Mouse (Mus musculus) heart, embryonic 15.5 days (tissue): ENCODE results near the gene Ppfia4. TPM values are rescaled to one million over a fixed set of nuclear protein-coding genes. Genes with fewer than 3 reads are reported as not detected.
A peak's percentile ranks its signal among the peaks of the same experiment; 100 is the strongest.

Experiments used
- ATAC-seq: fragments of 200-750 bp; cut with Nextera tagmentation; replicated peaks from 2 replicates; pipeline ENCODE4 v1.8.0; 2017; ENCODE audit warnings: low read depth, moderate TSS enrichment; ENCODE audit not compliant: insufficient number of reproducible peaks, insufficient read depth, low FRiP score
- H3K27ac ChIP-seq: fragments of 300-500 bp; sonication (generic); 2 replicates; pipeline ENCODE4 v1.5.1; 2015; ENCODE audit warnings: mild to moderate bottlenecking, inconsistent platforms
- H3K27me3 ChIP-seq: fragments of 300-500 bp; sonication (generic); 2 replicates; pipeline ENCODE4 v1.6.1; 2015; ENCODE audit warnings: inconsistent platforms
- H3K36me3 ChIP-seq: fragments of 300-500 bp; sonication (generic); 2 replicates; pipeline ENCODE4 v1.6.1; 2015; ENCODE audit warnings: mild to moderate bottlenecking, inconsistent platforms
- H3K4me1 ChIP-seq: fragments of 300-500 bp; sonication (generic); replicated peaks from 2 replicates; pipeline ENCODE4 v1.6.1; 2015; ENCODE audit warnings: inconsistent platforms
- H3K4me2 ChIP-seq: fragments of 300-500 bp; sonication (generic); 2 replicates; pipeline ENCODE4 v1.6.1; 2015; ENCODE audit warnings: inconsistent platforms, mild to moderate bottlenecking, moderate library complexity
- H3K4me3 ChIP-seq: fragments of 300-500 bp; sonication (generic); 2 replicates; pipeline ENCODE4 v1.5.1; 2015; ENCODE audit warnings: mild to moderate bottlenecking, inconsistent platforms
- H3K9ac ChIP-seq: fragments of 300-500 bp; sonication (generic); 2 replicates; pipeline ENCODE4 v1.6.1; 2015; ENCODE audit warnings: mild to moderate bottlenecking, inconsistent platforms
- H3K9me3 ChIP-seq: fragments of 300-500 bp; sonication (generic); replicated peaks from 2 replicates; pipeline ENCODE4 v1.6.1; 2016; ENCODE audit warnings: inconsistent platforms
- WGBS: fragments of 180-500 bp; shearing (Covaris S2); methylation state at CpG from one replicate; pipeline ENCODE4 v1.1.7; 2015; ENCODE audit warnings: mixed read lengths; 5-methylcytosine and 5-hydroxymethylcytosine counted together
- polyA plus RNA-seq: library from polyadenylated mRNA; unstranded; fragments of >200 nt; fragmentation: Nextera tagmentation; extraction: Ambion mirVana; gene quantifications from 2 replicates; pipeline ENCODE4 v1.2.1, GENCODE M21; 2015

The Ppfia4 gene
- 9.7 and 10.3 TPM in 2 replicates for polyA plus RNA-seq

DNA sequence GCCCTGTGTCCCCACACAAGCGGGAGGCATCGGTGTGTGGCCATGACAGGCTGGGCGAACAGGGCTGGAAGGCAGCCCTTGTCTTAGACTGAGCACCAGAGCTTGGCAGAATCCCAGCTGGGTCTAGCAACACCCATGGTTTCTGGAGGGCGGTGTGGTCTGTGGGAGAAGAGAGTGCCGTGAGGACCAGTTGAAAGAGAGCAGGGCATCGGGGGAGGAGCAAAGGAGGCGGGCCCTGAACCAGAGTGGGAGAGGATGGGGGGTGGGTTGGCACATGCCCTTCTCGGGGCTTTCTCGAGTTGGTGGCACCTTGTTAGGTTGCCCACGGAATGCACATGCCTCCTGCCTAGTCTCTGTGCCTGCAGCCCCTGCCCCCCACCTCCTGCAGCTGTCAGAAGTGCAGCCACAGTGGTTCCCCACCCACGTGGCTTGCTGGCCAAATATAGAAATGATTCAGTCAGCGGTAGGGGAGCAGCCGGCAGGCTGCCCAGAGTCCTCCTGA is at the start of gene Ppfia4:
TSS of gene Ppfia4 (minus strand) at position 159 of the 502 bp plus-strand sequence.
- Histone ChIP-seq H3K4me3 (peak within 1 kb of the TSS; percentile 35), H3K9me3 (no peaks in the 10 kb centered on the region), H3K27ac (peak within 1 kb of the TSS; percentile 91), H3K27me3 (no peaks in the 10 kb centered on the region), H3K9ac (peak within 1 kb of the TSS; percentile 38), H3K4me1 (peaks cover 58% of the 10 kb centered on the region), H3K36me3 (no peaks in the 10 kb centered on the region), H3K4me2 (peak within 1 kb of the TSS; percentile 61)
- ATAC-seq: peak; percentile 85
- WGBS: 20% methylated on average over 13 of the region's 13 CpGs

DNA sequence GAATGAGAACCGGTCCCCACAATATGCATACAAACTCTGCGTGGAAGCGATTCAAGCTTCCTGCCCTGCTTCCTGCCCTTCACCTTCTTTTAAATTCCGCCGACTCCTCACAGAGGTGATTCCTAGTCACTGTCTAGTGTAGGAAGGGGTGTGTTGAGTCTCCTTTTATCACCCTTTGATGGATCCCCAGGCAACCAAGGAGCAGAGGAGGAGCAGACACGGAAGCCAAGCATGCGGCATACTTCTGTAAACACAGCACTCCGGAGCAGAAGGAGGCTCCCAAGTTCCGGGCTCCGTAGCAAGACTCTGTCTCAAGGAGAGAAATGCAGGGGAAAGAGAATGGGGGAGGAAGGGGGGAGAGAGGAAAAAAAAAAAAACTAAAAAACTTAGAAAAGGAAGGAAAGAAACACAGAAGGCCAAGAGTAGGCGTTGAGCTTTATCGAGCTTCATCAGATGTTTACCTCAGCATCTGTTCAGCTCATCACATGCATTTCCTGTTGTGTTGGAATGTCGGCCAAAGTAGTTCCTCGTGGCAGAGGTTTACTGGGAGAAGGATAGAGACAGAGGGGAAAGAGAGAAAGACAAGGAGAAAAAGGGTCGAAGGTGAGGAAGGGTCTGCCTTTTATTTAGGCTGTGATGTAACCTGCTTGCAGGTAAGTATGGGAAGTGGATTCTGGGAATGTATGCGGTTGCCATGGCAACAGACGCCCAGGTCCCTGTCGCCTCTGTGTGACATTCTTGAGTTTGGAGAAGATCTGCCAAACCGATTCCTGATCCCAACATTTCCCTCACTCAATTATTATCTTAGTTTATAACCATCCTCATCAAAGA is 49.3 kb upstream of the Ppfia4 start:
- H3K4me1 ChIP-seq: peaks cover 9% of the 10 kb centered on the region; the same call in 1 of the 2 replicates
- peak overlapping the region; percentile 38 for H3K4me3 ChIP-seq
- 7% methylated on average over 19 of the region's 19 CpGs for WGBS
- no peaks in the 10 kb centered on the region for H3K9me3 ChIP-seq
- peak overlapping the region; percentile 65 for H3K4me2 ChIP-seq
- H3K36me3 ChIP-seq: no peaks in the 10 kb centered on the region
- no peak for ATAC-seq
- no peaks in the 10 kb centered on the region for H3K27me3 ChIP-seq
- H3K9ac ChIP-seq: 0 out of 2 replicates have a peak overlapping the region, but pooled peaks have one; percentile 26
- no peak overlapping the region for H3K27ac ChIP-seq

DNA sequence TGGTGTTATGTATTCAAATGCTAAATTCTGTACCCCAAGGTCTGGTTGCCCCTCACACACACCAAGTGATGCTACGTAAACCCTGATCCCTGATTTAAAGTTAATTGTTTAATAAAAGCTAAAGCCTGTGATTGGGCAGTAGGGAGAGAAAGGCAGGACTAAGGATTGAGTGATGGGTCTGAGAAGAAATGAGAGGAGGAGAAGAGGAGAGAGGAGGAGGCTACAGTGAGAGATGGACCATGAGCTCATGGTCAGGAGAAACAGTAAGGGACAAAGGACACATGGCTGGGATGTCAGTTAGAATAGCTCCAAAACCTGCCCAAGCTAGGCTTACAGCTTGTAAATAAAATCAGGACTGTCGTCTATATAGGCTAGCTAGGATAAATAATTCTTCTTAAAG is 48.3 kb upstream of the Ppfia4 start:
- Histone ChIP-seq H3K27ac (no peak overlapping the region), H3K4me3 (no peak overlapping the region), H3K9ac (no peak overlapping the region), H3K4me2 (peak overlapping the region; percentile 65; the same call in 1 of the 2 replicates), H3K36me3 (no peaks in the 10 kb centered on the region), H3K9me3 (no peaks in the 10 kb centered on the region), H3K27me3 (no peaks in the 10 kb centered on the region; the same call in 1 of the 2 replicates), H3K4me1 (peaks cover 9% of the 10 kb centered on the region; the same call in 1 of the 2 replicates)
- 78% methylated on average over 2 of the region's 2 CpGs for WGBS
- no peak for ATAC-seq

DNA sequence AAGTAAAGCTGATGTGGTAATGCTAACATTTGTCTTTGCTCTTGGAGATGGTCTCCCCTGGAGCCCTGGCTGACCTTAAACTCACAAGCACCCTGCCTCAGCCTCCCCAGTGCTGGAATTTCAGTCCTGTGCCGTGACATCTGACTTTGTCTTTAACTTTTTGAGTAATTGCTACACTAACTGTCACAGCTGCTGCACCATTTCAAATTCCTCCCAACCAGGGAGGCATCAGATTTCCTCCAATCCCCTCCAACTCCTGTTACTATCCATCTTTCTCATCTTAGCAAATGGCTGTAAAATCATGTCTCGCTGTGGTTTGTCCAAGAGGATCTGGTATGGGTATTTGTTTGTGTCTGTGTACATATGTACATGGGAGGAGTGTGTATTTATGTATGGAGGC is 41.4 kb upstream of the Ppfia4 start:
- H3K27me3 ChIP-seq: no peaks in the 10 kb centered on the region; the same call in 1 of the 2 replicates
- no peaks in the 10 kb centered on the region for H3K36me3 ChIP-seq
- no peak for ATAC-seq
- no peak overlapping the region for H3K4me3 ChIP-seq
- H3K4me2 ChIP-seq: no peak overlapping the region
- 65% methylated on average over 2 of the region's 2 CpGs for WGBS
- H3K27ac ChIP-seq: no peak overlapping the region
- H3K4me1 ChIP-seq: no peaks in the 10 kb centered on the region
- no peak overlapping the region for H3K9ac ChIP-seq
- H3K9me3 ChIP-seq: no peaks in the 10 kb centered on the region

DNA sequence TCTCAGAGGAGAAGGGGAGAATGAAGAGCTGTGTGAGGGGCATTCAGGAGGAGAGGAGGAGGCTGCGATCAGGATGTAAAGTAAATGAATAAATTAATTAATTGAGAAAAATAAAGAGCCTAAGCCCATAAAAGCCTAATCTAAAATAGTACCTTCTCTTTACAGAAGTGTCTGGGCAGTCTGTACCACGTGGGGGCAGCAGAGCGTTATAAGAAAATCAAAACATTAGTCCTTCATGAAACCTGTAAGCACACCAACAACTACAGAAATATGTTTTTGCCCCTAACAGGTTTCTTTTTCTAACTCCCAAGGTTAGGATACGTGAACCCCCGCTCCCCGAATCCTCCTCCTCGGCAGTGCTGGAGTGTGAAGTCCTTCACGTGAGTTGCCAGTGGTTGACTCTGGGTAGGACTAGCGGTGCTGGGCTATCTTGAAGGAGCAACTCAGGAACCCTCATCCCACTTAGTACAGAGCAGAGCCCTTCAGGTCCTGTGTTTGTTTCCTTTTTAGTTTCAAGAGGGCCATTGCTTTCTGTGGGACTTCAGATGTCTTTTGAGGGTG is 36.1 kb upstream of the Ppfia4 start:
- no peak overlapping the region for H3K27ac ChIP-seq
- H3K4me2 ChIP-seq: no peak overlapping the region
- H3K4me1 ChIP-seq: no peaks in the 10 kb centered on the region
- WGBS: 45% methylated on average over 9 of the region's 9 CpGs
- no peaks in the 10 kb centered on the region for H3K36me3 ChIP-seq
- H3K9me3 ChIP-seq: no peaks in the 10 kb centered on the region
- ATAC-seq: no peak
- no peak overlapping the region for H3K4me3 ChIP-seq
- H3K9ac ChIP-seq: no peak overlapping the region
- peaks cover 3% of the 10 kb centered on the region; the same call in 1 of the 2 replicates for H3K27me3 ChIP-seq

DNA sequence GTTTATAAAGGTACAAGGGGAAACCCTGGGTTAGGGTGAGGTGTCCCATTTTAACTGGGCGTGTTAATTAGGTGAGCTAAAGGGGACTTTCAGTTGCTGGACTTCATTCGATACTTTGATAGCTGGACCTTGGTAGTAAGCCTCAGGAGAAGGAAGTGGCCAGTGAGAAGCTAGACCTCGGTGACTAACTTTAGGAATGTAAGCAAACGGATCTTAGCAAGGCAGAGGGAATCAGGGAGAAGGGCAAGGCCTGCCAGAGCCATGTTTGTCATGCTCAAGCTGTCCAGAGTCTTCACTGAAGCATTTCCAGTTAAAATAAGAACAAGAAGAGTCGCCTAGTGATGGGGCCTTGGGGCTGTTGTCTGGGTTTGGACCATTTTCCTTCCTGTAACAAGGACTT is 32.8 kb upstream of the Ppfia4 start:
- Histone ChIP-seq H3K4me3 (no peak overlapping the region), H3K27ac (no peak overlapping the region), H3K4me1 (peaks cover 12% of the 10 kb centered on the region), H3K4me2 (no peak overlapping the region), H3K9ac (no peak overlapping the region), H3K36me3 (no peaks in the 10 kb centered on the region), H3K27me3 (peaks cover 3% of the 10 kb centered on the region; the same call in 1 of the 2 replicates), H3K9me3 (no peaks in the 10 kb centered on the region)
- WGBS: 57% methylated on average over 5 of the region's 5 CpGs
- ATAC-seq: no peak

DNA sequence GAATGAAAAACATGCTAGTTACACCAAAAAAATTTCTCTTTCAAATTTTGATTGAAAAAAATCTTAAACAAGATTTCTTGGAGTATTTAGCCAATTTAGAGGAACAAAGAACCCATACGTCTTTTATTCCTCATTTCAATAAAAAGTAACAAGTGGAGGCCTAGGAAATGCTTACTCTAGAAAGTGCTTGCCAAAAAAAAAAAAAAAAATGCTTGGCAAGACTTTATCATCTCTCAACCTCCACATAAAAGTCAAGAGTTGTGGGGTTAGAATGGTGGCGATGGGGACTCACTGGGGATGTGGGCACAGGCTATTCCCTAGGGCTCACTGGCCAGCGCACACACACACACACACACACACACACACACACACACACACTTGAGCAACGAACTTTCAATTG is 30.5 kb upstream of the Ppfia4 start:
- H3K4me2 ChIP-seq: no peak overlapping the region
- peaks cover 16% of the 10 kb centered on the region for H3K4me1 ChIP-seq
- WGBS: 77% methylated on average over 4 of the region's 4 CpGs
- H3K9me3 ChIP-seq: no peaks in the 10 kb centered on the region
- H3K27ac ChIP-seq: no peak overlapping the region
- no peaks in the 10 kb centered on the region for H3K27me3 ChIP-seq
- peaks cover 11% of the 10 kb centered on the region; the same call in 1 of the 2 replicates for H3K36me3 ChIP-seq
- H3K9ac ChIP-seq: no peak overlapping the region
- no peak overlapping the region for H3K4me3 ChIP-seq
- ATAC-seq: no peak

DNA sequence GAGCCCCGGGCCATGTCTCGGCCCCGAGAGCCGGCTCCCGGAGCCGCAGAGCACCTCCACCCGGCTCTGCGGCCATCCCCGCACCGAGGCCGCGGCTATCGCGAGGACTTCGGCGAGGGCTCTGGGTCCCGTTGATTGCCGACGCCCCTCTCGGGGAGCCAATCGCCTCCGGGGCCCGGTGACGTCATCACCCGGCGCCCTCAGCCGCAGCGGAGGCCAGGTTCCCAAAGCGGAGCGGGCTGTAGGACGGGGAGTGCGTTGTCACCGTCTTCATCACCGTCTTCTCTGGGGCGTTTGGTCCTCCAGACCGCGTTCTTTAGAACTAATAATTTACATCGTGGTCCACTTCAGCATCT is 29.1 kb upstream of the Ppfia4 start, which contains the start of gene Tmem183a:
TSS of gene Tmem183a (minus strand) at position 123 of the 356 bp plus-strand sequence.
- no peaks in the 10 kb centered on the region for H3K9me3 ChIP-seq
- peak; percentile 98 for ATAC-seq
- WGBS: 0% methylated on average over 38 of the region's 38 CpGs

DNA sequence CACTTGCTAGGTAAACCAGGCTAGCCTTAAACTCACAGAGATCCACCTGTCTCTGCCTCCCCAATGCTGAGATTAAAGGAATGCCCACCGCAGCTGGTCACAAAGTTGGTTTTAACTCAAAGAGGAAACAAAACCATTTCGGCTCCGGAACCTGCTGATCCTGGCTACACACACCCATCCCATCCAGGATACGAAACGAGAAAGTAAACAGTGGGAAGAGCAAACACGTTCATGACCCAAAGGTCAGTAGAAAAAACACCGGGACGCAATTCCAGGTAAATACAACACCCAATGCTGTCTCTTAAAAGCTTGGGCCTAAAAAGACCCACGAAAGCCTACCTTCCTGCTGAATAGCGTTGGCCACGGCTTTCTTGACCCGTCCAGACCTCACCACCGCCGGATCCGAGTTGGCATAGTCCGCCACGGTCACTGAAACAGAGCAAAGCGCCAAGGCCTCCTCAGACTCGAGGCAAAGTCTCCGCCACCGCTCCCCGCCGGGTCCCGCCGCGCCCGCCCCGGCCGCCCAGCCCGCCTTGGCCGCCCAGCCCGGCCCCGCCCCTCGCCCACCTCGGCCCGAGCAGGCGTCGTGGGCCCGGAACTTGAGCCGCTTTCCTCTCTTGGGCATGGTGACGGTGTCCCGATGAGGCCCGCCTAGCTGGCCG is 28.6 kb upstream of the Ppfia4 start:
- no peaks in the 10 kb centered on the region for H3K27me3 ChIP-seq
- ATAC-seq: peak; percentile 86
- peak overlapping the region; percentile 93 for H3K4me3 ChIP-seq
- peak overlapping the region; percentile 77 for H3K4me2 ChIP-seq
- H3K36me3 ChIP-seq: peaks cover 27% of the 10 kb centered on the region
- H3K9ac ChIP-seq: peak overlapping the region; percentile 94
- H3K27ac ChIP-seq: peak overlapping the region; percentile 89
- no peaks in the 10 kb centered on the region for H3K9me3 ChIP-seq
- H3K4me1 ChIP-seq: peaks cover 16% of the 10 kb centered on the region
- WGBS: under 1% methylated on average over 44 of the region's 44 CpGs

More for the DNA sequence above, 29.1 kb upstream of the Ppfia4 start, which contains the start of gene Tmem183a:
- peak within 1 kb of the TSS; percentile 89 for H3K27ac ChIP-seq
- peaks cover 16% of the 10 kb centered on the region for H3K4me1 ChIP-seq
- H3K9ac ChIP-seq: peak within 1 kb of the TSS; percentile 94
- no peaks in the 10 kb centered on the region for H3K27me3 ChIP-seq
- H3K4me3 ChIP-seq: peak within 1 kb of the TSS; percentile 93
- H3K36me3 ChIP-seq: peaks cover 22% of the 10 kb centered on the region
- H3K4me2 ChIP-seq: peak within 1 kb of the TSS; percentile 77

DNA sequence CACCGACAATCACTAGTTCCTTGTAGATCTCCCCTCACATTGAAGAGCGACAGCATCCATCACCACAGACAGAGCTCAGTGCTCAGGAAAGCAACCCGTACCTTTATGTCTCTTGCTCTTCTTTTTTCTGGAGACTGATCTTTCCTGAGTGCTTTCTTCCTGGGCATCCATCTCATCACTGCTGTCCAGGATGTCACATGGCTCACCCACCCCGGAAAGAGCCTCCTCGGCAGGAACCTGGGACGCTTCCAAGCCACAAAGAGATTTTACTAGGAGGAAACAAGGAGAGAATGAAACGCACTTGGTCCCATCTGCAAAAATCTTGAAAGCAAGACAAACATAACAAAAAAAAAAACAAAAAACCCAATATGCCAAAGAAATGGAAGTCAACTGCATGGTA is 27.9 kb upstream of the Ppfia4 start:
- WGBS: 68% methylated on average over 7 of the region's 7 CpGs
- no peak for ATAC-seq
- peak overlapping the region; percentile 94; the same call in 1 of the 2 replicates for H3K9ac ChIP-seq
- H3K9me3 ChIP-seq: no peaks in the 10 kb centered on the region
- peaks cover 33% of the 10 kb centered on the region for H3K36me3 ChIP-seq
- H3K4me2 ChIP-seq: peak overlapping the region; percentile 77
- H3K27ac ChIP-seq: no peak overlapping the region
- peak overlapping the region; percentile 93 for H3K4me3 ChIP-seq
- no peaks in the 10 kb centered on the region for H3K27me3 ChIP-seq
- H3K4me1 ChIP-seq: peaks cover 16% of the 10 kb centered on the region

DNA sequence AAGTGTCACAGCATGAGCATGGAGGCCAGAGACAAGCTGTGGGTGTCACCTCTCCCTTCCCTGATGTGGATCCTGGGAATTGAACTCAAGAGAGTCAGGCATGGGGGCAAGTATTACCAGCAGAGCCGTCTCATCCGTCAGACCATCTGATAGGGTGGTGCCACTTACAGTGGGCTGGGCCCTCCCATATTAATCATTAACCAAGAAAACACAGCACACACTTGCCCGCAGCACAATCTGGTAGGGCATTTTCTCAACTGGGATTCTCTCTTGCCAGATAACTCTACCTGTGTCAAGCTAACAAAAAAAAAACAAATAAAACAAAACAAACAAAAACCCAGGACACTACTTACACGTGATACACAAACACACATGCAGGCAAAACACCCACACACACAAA is 24.7 kb upstream of the Ppfia4 start:
- no peak for ATAC-seq
- 84% methylated on average over 4 of the region's 4 CpGs for WGBS
- no peak overlapping the region for H3K9ac ChIP-seq
- no peaks in the 10 kb centered on the region for H3K9me3 ChIP-seq
- no peak overlapping the region for H3K4me2 ChIP-seq
- no peaks in the 10 kb centered on the region for H3K27me3 ChIP-seq
- no peak overlapping the region for H3K27ac ChIP-seq
- H3K36me3 ChIP-seq: peaks cover 65% of the 10 kb centered on the region
- H3K4me3 ChIP-seq: no peak overlapping the region
- peaks cover 15% of the 10 kb centered on the region for H3K4me1 ChIP-seq
